Mouse (Mus musculus) left cerebral cortex, adult 9 months (tissue): ENCODE measurements around the gene Apoa2.
"Not testable (repeated sequence)": the region's sequence is repeated elsewhere in the genome, so short reads cannot be mapped to it uniquely, and the experiment has no call there.

Experiments used
- DNase-seq, 2 experiments: peaks; one replicate each; pipeline ENCODE4 v3.0.0; 2022; ENCODE audit warnings: low spot score in 2 of 2

The Apoa2 gene

DNA sequence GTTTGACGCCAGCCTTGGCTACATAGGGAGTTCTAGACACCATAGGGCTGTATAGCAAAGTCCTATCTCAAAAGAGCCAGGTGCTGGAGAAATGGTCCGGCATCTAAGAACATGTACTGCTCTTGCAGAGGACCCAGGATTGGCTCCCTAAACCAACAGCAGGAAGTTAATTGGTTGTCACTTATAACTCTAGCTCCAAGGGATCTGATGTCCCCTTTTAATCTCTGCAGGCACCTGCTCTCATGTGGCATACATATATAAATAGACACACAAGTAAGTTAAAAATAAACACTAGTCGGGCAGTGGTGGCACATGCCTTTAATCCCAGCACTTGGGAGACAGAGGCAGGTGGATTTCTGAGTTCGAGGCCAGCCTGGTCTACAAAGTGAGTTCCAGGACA, 10.9 kb downstream of the Apoa2 start:
- DNase-seq = no peak

- no peak for DNase-seq
Measured at GRCm38 (mm10) chr1:171237438-171237837, 12.6 kb downstream of the Apoa2 start.

GRCm38 (mm10) chr1:171238463-171238862, 13.6 kb downstream of the Apoa2 start:
- DNase-seq = no peak

DNA sequence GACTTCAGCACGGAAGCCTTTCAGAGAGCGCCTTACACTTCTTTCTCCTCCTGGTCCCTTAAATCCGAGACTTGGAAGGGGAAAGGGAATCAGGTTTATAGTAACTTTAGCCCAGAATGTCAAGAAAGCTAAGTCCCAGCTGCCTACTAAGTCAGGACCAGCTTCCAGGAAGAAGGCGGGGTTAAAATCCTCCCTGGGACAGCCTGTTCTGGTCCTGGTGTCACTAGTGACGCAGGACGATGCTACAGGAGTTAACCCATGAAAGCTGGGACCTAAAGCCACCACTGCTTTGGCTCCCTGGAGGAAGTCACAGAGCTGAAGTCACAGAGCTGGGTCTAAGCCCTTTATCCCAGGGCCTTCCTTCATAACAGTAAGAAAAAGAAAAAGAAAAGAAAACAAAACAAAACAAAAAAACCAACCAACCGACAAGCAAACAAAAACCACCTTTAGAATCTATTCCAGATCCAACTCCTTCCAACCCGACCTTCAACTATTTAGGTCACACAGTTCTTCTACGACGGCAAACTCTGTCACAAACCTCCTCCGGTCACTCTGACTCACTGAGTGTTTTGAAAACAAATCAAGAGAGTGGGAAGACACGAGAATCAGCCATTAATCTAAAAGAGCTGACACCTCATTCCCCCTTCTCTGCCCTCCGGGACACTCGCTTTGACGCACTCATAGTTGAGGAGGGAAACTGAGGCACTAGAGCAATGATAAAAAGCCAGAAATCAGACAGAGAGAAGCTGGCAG, 15.3 kb downstream of the Apoa2 start:
- no peak for DNase-seq

DNA sequence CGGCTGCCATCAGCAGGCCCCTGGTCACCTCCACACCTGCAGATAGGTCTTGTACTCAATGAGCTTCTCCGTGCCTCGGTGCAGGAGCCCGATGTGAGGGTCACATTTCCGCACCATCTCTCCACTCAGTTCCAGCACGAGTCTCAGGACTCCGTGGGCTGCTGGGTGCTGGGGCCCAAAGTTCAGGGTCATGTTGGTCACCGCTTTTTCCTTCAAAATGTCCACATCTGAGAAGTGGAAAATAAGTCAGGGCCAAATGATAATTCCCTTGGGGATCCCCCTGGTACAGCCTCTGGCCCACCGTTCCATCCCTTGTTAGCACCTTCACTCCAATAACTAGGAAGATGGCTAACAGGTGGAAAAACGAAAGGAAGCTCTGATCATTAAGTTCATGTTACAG, 16.1 kb downstream of the Apoa2 start:
- DNase-seq = no peak

DNA sequence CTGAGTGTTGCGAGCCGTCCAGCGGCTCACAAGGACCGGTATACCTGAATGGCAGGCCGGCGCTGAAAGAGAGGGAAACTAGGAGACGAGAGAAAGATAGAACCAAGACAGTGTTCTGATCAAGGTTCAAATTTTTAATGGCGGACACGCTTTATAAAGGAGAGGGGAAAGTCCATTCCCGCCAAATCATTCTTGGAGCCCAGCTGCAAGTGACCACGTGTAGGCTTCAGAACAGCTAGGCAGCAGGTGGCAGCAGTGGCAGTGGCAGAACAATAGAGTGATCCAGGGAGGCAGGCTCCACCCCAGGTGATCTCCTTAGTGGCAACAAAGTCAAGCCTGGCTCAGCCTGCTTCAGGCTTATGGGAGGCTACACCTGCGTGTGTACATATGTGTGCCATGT, 17.1 kb downstream of the Apoa2 start:
- DNase-seq = not testable (repeated sequence)

- DNase-seq = no peak
Measured at GRCm38 (mm10) chr1:171245353-171245752, 20.5 kb downstream of the Apoa2 start.

- DNase-seq = peak; percentile 97 to 99
Measured at GRCm38 (mm10) chr1:171246709-171247452, 22.0 kb downstream of the Apoa2 start.

GRCm38 (mm10) chr1:171247453-171247841, 22.6 kb downstream of the Apoa2 start:
- no peak for DNase-seq

DNA sequence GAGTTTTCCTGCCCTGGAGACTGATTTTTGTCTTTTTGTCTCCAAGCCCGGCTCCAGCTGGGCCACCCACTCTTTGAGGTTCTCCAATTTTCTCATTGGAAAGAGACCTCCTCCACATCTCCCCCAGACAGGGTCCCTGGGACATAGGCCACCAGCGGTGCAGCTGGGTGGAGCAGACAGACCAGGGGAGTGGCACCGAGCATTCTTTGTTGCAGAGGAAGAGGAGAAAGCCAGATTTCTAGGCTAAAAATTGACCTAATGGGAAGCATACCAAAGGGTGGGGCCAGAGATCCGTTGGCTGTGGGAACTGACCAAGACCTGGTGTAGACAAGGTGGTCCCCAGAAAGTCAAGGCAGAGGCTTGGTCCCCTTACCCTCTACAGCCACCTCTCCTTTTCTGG, 23.1 kb downstream of the Apoa2 start:
- DNase-seq = no peak

DNA sequence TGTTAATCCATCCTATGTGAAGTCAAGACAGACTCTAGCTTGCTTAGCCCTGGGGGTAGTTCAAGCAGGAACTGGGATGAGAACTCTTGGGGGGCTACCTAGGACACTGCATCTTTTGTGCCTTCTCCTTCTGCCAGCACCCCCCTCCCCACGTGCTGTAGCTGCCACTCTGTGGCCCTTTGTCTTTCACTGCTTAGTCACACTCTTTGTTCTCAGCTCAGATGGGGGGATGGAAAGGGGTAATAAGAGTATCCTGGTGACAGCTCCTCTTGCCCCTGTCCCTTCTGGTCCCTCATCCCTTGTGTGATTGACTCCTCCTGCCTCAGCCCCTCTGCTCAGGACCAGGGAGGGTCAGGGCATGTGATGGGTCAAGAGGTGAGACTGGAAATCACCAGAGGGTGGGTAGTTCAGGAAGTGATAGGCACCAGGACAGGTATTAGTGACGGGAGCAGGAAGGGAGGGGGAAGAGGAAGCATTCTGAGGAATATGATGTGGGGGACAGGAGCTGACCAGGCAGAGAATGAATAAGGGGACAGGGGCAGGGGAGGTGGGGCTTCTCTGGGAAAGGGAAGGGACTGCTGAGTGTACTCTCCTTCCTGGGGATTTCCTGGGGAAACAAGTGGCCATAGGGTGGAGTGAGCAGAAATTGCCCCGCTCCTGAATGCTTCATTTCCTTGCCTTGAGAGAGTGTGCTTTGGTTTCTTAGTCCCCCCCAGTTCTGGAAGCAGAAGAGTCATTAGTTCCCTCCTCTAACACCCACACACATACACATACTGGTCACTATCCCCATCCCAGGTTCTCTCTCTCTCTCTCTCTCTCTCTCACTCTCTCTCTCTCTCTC, 23.8 kb downstream of the Apoa2 start:
- no peak for DNase-seq

DNA sequence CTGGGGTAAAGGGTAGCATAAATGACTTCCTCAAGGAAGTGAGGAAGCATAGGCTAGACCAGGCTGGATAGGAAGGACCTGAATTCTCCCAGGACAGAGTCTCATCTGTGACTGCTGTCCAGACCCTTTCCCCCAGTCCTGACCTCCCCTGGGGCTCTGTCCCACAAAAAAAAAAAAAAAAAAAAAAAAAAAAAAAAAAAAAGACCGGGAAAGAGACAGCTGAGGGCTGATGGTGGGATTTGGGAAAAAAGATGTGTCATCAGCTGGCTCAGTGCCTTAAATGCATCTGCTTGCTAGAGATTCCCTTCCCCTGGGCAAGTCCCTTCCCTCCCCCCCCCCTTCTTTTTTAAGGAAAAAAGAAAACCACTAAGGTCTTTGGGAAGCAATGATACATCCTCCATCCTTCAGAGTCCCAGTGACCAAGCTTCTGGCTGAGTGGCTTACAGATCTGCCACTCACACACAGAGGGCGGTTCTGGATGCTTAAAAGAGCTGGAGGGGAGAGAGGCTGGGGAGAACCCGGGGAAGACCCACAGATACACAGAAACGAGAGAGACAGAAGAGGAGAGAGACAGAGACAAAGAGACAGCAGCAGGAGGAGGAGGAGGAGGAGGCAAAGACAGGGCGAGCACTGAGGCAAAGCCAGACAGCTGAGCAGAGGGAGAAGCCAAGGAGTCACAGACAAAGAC, 25.2 kb downstream of the Apoa2 start, which contains the start of gene Adamts4:
TSS of gene Adamts4 (plus strand) at position 509 of the 688 bp plus-strand sequence.
- peak in 1 of 2 experiments; percentile 66 for DNase-seq

DNA sequence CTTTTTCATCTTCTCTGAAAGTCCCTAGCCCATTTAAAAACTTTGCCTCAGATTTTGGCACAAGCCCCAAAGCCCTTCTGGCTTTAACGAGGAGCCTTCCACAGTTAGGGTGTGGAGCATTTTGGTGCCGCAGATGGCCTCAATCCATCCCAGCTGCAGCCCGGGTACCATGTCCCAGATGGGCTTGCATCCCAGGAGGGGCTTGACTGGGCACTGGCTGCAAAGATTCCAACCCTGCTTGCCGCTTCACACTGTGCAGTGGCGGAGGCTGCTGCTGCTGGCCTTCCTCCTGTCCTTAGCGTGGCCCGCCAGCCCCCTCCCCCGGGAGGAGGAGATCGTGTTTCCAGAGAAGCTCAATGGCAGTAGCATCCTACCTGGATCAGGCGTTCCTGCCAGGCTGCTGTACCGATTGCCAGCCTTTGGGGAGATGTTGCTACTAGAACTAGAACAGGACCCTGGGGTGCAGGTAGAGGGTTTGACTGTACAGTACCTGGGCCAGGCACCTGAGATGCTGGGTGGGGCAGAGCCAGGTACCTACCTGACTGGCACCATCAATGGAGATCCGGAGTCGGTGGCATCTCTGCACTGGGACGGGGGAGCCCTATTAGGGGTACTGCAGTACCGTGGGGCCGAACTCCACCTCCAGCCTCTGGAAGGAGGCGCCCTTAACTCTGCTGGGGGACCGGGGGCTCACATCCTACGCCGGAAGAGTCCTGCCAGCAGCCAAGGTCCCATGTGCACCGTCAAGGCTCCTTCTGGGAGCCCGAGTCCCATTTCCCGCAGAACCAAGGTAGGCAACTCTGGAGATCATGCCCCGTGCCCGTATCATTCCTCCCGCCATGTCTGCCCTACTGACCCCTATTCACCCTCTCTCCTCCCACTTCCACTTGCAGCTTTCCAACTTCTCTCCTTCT, 26.1 kb downstream of the Apoa2 start, which contains the start of gene Ndufs2:
TSS of gene Ndufs2 (minus strand) at position 709 of the 914 bp plus-strand sequence.
- DNase-seq = no peak

- no peak for DNase-seq
Measured at GRCm38 (mm10) chr1:171251594-171252324, 26.9 kb downstream of the Apoa2 start.

- no peak for DNase-seq
Measured at GRCm38 (mm10) chr1:171252415-171252814, 27.6 kb downstream of the Apoa2 start.

- no peak for DNase-seq
Measured at GRCm38 (mm10) chr1:171256095-171256818, 31.4 kb downstream of the Apoa2 start.

GRCm38 (mm10) chr1:171256937-171257548, 32.2 kb downstream of the Apoa2 start:
- peak in 1 of 2 experiments; percentile 78 for DNase-seq

DNA sequence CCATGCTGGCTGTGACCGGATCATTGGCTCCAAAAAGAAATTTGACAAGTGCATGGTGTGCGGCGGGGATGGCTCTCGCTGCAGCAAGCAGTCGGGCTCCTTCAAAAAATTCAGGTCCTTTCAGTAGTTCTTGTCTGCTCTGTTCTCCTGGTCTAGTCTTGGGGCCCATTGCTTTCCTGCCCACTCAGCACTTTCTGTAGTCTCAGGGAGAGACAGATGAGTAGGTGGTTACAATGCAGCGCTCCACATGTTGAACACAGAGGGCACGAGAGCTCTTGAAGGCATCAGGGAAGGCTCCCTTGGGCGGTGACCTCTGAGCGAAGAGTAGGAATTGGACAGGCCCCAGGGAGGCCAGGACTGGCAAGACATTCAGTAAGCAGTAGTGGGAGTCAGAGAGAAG, 32.9 kb downstream of the Apoa2 start:
- DNase-seq = no peak

- DNase-seq = no peak
Measured at GRCm38 (mm10) chr1:171258921-171259320, 34.1 kb downstream of the Apoa2 start.
